Mouse (Mus musculus): ENCODE results near the gene Hmg20b.

- TF ChIP-seq USF1 (IDR thresholded peaks at IDR 0.05; ENCODE audit: low read depth) (no peak), MAX (IDR thresholded peaks at IDR 0.05) (no peak), CTCF (IDR thresholded peaks at IDR 0.05; ENCODE audit: control insufficient read depth, insufficient read depth, insufficient read length) (no peak), MYOG (IDR thresholded peaks at IDR 0.05; ENCODE audit: control insufficient read depth, extremely low read depth, insufficient read length) (no peak)
Measured at GRCm38 (mm10) chr10:81387716-81388115, 37.4 kb upstream of the Hmg20b start.
